Mouse (Mus musculus) ES-CJ7 (cell line): Measurements from ENCODE around the gene Gm5134.
A peak's percentile ranks its signal among the peaks of the same experiment; 100 is the strongest.

Experiments used
- DNase-seq: peaks from one replicate; pipeline ENCODE4 v3.0.0; 2011; ENCODE audit warnings: low read depth, low spot score

The Gm5134 gene

DNA sequence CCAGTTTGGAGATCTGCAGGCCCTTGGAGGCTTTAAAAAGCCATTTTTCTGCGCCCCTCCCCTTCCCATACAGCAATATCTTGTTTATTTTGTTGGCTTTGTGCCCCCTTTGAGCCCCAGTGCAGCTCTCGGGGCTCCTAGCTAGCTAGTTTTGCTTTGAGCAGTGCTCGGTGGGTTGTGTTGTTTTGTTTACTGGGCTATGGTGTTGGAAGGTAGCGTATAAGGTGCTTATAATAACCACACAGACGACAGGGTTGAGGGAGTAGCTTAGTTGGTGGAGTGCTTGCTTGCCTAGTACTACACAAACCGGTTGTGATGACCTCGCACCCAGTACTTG, 78.8 kb downstream of the Gm5134 start:
- no peak for DNase-seq

DNA sequence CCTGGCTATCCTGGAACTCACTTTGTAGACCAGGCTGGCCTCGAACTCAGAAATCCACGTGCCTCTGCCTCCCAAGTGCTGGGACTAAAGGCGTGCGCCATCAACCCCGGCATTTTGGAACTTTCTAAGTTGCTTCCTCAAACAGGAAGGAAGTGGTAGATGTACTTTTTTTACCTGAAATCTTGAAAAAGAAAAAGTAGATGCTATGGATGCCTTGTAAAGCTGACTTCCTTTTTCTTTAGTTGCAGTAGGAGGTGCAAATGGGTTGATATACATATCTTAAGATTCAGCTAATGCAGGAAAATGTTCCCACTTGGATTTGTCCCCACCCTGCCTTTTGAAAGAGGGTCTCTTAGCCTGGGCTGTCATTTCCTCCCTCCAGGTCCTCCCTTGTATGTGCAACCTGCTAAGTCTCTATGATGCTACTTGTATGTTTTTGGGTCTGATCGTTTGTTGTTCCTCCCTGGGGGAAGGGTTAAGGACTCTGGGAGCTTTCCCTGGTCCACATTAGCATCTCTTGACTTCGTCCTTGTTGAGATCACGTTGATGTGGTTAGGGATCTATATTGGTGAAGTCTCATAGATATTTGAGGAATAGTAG, 79.8 kb downstream of the Gm5134 start:
- peak; percentile 84 for DNase-seq

DNA sequence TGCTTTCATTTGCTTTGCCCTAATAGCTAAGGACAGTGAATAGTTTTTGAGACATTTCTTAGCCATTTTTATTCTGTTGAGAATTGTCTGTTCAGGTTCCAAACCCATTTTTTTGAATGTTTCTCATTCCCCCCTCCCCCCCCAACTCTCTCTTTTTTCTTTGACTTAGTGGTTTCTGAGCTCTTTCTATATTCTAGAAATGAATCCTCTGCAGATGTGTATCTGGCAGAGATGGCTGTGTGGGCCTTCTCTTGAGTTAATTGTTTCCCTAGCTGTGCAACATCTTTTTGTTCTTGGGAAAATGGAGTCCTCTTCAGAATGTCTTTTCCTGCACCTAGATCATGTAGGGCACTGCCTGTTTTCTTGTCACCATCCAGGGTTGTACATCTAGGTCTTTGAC, 81.0 kb downstream of the Gm5134 start:
- no peak for DNase-seq

DNA sequence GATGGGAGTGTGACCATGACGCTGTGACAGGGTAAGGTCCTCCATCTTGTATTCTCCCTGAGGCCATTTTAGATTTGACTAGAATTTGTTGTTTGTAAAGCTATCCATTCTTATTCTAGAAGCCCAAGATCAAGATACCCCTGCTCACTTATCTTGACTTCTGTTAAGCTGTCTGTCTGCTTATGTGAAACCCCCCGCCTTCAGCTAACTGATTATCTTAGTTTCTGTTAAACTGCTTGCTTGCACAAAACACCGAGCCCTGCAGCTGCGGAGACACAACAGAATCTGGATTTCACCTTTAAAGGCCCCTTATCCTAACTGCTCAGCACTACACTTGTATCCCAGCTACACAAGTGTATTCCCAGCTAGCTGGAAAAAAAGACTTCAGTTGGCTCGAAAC, 82.6 kb downstream of the Gm5134 start:
- no peak for DNase-seq

- DNase-seq: peak; percentile 88
Measured at GRCm38 (mm10) chr10:76045343-76045742, 91.0 kb downstream of the Gm5134 start.

DNA sequence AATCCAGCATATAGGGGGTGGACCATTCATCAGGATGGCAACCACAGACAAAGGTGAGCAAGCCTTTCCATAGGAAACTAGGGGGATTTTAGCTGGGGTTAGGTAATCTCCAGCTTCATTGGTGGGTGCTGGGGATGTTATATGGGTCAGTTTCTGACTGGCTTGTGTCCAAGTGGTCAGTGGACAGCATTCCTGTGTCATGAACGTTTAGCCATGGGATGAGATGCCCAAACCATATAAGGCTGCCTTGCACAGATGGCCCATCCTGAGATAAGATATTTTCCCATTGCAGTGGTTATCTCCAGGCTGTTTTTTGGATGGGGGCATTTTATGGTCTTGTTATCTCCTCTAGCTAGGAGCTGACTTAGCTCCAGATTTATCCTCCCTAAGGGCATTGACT, 92.4 kb downstream of the Gm5134 start:
- DNase-seq: no peak

- DNase-seq: peak; percentile 65
Measured at GRCm38 (mm10) chr10:76047182-76047869, 93.0 kb downstream of the Gm5134 start.

GRCm38 (mm10) chr10:76048967-76049366, 94.7 kb downstream of the Gm5134 start:
- no peak for DNase-seq

GRCm38 (mm10) chr10:76051860-76052259, 97.5 kb downstream of the Gm5134 start:
- no peak for DNase-seq
